Mouse (Mus musculus): ENCODE data around the gene Elmod1. TPM values are rescaled to one million over a fixed set of nuclear protein-coding genes. Genes with fewer than 3 reads are reported as not detected.

Gene Elmod1
- polyA plus RNA-seq, 1 experiment from 2014 or later, result 17.4 TPM

DNA sequence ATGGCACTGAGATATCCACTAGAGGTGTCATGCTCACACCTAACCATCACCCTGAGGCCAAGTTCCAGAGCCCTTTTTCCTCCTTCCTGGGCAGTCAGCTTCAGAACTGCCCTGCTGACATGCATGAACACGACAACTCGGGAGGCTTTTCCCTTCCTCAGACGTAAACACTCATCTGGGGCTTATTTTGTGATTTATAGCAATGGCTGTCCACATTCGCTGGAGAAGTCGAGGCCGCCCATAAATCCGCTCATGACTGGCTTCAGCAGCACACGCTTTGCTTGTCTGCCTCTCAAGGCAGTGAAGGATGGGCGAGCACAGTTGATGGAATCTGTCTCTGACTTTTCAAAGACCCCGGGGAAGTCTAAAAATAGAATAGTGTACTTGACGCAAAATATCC is 18.1 kb downstream of the Elmod1 start:
- Histone ChIP-seq H3K27ac (replicated peaks) (no peak overlapping the region), H3K27me3 (no peaks in the 10 kb centered on the region), H3K36me3 (no peaks in the 10 kb centered on the region), H3K4me1 (replicated peaks) (0 out of 2 replicates have a peak, but pooled peaks cover 4% of the 10 kb centered on the region), H3K9me3 (no peaks in the 10 kb centered on the region), H3K4me3 (no peak overlapping the region), H3K9ac (no peak overlapping the region), H3K4me2 (no peak overlapping the region)
- no peak for ATAC-seq (ENCODE audit: low FRiP score, low read depth)
- 78% methylated on average over 11 of the region's 11 CpGs for WGBS

DNA sequence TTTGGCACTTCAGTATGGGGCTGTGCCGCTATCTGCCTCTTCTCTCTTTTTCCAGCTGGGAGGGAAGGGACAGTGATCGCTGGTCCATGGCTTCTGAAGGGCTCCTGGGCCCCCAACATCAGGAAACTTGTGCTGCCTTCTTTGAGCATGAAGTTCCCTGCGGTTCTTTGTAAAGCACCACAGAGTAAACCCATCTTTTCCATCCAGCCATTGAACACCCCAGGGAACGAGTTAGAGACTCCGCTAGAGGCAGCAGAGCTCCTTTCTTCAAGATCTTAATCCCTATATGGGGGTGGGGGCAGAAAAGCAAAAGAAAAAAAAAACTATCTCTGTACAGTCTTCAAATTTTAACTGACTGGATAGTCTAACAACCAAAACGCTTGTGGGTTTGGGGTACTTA is 20.2 kb downstream of the Elmod1 start:
- Histone ChIP-seq H3K27ac (replicated peaks) (no peak overlapping the region), H3K9me3 (no peaks in the 10 kb centered on the region), H3K4me3 (no peak overlapping the region), H3K4me2 (no peak overlapping the region), H3K27me3 (no peaks in the 10 kb centered on the region), H3K4me1 (replicated peaks) (0 out of 2 replicates have a peak, but pooled peaks cover 4% of the 10 kb centered on the region), H3K9ac (no peak overlapping the region), H3K36me3 (no peaks in the 10 kb centered on the region)
- no peak for ATAC-seq (ENCODE audit: low FRiP score, low read depth)
- WGBS, result 22% methylated on average over 6 of the region's 6 CpGs

DNA sequence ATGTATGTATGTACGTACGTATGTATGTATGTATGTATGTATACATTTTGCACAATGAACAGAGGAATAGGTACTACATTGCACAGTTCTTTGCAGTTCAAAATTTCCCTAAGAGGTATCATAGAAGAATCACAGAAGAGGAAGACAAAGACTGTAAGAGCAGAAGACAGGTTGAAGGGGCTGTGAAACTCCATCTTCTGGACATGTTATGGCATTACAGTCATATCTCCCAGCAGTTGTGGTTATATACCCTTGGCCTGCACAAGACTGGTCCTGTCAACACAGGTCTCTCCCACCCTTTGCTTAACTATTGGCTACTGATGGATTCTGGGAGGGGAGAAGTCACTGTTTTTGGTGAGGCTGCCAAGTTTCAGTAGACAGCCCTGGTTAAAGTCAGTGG is 27.6 kb downstream of the Elmod1 start:
- Histone ChIP-seq H3K4me1 (replicated peaks) (no peaks in the 10 kb centered on the region), H3K27ac (replicated peaks) (no peak overlapping the region), H3K4me3 (no peak overlapping the region), H3K36me3 (no peaks in the 10 kb centered on the region), H3K9me3 (no peaks in the 10 kb centered on the region), H3K9ac (no peak overlapping the region), H3K4me2 (no peak overlapping the region), H3K27me3 (no peaks in the 10 kb centered on the region)
- ATAC-seq (ENCODE audit: low FRiP score, low read depth), result no peak
- WGBS, result 97% methylated on average over 2 of the region's 2 CpGs

DNA sequence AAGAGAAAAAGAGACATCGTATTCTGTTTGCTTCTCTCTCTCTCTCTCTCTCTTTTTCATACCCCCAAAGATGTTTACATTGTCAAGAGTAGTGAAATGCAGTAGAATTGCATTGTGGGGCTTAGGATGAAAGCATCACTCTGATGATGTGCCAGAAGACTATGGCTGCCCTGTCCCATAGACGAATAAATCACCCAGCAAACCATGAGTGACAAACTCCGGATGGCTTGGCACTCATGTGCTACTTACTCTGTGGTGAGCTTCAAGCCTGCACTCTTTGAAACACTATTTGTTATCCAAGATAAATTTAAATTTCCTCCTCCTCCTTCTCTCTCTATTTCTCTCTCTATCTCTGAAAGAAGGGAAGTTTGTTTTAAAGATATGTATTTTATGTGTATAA is 36.5 kb downstream of the Elmod1 start:
- WGBS, result 83% methylated on average over 3 of the region's 3 CpGs
- Histone ChIP-seq H3K4me3 (no peak overlapping the region), H3K4me1 (replicated peaks) (no peaks in the 10 kb centered on the region), H3K4me2 (no peak overlapping the region), H3K9me3 (no peaks in the 10 kb centered on the region), H3K9ac (no peak overlapping the region), H3K27ac (replicated peaks) (no peak overlapping the region), H3K27me3 (no peaks in the 10 kb centered on the region), H3K36me3 (no peaks in the 10 kb centered on the region)
- ATAC-seq (ENCODE audit: low FRiP score, low read depth), result no peak

DNA sequence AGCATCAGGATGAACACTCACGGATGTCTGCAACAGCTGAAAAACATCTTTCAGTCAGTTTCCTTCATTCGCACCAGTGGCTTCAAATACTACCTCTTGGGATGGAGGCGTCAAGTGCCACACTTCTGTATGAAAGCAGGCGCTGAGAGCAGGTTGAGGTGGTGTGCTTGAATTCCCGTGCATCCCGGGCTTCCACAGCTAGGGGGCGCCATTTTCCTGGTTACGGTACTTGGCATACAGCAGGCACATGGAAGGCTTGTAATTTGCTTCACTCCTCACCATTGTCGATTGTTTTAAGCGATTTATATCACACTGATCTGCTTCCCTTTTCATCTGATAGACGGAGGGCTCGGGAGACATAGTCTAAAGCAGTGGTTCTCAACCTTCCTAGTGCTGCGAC is 40.9 kb downstream of the Elmod1 start:
- no peaks in the 10 kb centered on the region for H3K27me3 ChIP-seq
- H3K9ac ChIP-seq, result no peak overlapping the region
- no peak overlapping the region for H3K27ac ChIP-seq (replicated peaks)
- H3K4me2 ChIP-seq, result no peak overlapping the region
- WGBS, result 72% methylated on average over 13 of the region's 13 CpGs
- 0 out of 2 replicates have a peak, but pooled peaks cover 4% of the 10 kb centered on the region for H3K36me3 ChIP-seq
- no peaks in the 10 kb centered on the region for H3K9me3 ChIP-seq
- no peak for ATAC-seq (ENCODE audit: low FRiP score, low read depth)
- no peaks in the 10 kb centered on the region for H3K4me1 ChIP-seq (replicated peaks)
- H3K4me3 ChIP-seq, result no peak overlapping the region

DNA sequence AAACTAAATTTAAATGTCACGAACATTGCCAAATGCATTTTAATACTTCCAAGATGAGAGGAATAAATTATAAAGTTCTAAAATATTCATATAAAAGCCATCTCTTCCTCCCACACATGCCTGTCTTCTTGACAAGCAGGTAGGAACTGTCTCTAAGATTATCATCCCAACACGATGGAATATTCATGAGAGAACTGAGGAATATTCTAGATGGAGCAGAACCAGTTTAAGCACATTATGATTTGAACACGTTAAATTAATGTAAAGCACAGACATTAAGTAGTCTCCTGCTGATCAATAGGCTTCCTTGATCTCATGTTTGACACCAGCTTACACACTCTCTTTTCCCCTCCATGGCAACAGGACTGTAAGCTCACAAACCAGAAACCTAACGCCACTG is 41.7 kb downstream of the Elmod1 start:
- H3K27me3 ChIP-seq, result no peaks in the 10 kb centered on the region
- no peaks in the 10 kb centered on the region for H3K9me3 ChIP-seq
- H3K9ac ChIP-seq, result no peak overlapping the region
- no peaks in the 10 kb centered on the region for H3K4me1 ChIP-seq (replicated peaks)
- no peak overlapping the region for H3K4me2 ChIP-seq
- no peak overlapping the region for H3K27ac ChIP-seq (replicated peaks)
- WGBS, result 76% methylated on average over 4 of the region's 4 CpGs
- 0 out of 2 replicates have a peak, but pooled peaks cover 4% of the 10 kb centered on the region for H3K36me3 ChIP-seq
- ATAC-seq (ENCODE audit: low FRiP score, low read depth), result no peak
- no peak overlapping the region for H3K4me3 ChIP-seq

DNA sequence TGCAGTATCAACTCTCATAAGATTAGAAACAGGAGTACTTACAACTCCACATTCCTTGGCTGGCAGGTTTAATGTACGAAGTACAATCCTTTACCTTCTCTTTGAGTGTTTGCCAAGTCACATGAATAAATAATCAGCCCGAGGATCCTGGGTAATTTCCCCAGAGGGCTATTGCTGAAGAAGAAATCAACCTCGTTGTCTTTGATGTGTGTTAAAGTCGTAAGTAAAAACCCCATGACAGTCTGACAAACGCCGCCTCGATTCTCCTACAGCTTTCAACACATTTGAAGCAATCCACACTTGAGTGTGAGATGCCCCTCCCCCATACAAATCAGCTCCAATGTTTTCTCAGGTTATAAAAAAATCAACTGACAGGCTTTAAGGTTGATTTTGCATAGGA is 44.2 kb downstream of the Elmod1 start:
- 0 out of 2 replicates have a peak, but pooled peaks cover 4% of the 10 kb centered on the region for H3K36me3 ChIP-seq
- no peak for ATAC-seq (ENCODE audit: low FRiP score, low read depth)
- peak overlapping the region; percentile 38; the same call in 1 of the 2 replicates for H3K27ac ChIP-seq (replicated peaks)
- H3K27me3 ChIP-seq, result no peaks in the 10 kb centered on the region
- H3K9me3 ChIP-seq, result no peaks in the 10 kb centered on the region
- no peak overlapping the region for H3K9ac ChIP-seq
- no peaks in the 10 kb centered on the region for H3K4me1 ChIP-seq (replicated peaks)
- no peak overlapping the region for H3K4me2 ChIP-seq
- H3K4me3 ChIP-seq, result no peak overlapping the region
- 40% methylated on average over 7 of the region's 7 CpGs for WGBS

DNA sequence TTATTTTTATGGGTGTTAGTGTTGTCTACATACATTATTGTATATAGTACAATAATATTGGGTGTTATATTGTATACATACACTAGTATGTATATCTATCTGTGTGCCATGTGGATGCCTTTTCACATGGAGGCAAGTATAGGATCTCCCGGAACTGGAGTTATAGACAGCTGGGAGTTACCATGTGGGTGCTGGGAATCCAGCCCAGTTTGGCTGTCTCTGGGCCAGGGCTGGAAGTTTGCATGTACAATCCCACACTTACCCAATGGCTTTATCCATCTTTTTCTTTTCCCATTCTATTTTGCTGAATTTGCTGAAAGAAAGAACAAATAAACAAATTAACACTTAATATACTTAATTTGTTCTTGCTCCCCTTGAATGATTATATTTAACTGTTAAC is 54.0 kb downstream of the Elmod1 start:
- ATAC-seq (ENCODE audit: low FRiP score, low read depth), result no peak
- H3K36me3 ChIP-seq, result peaks cover 18% of the 10 kb centered on the region
- no peaks in the 10 kb centered on the region for H3K27me3 ChIP-seq
- H3K4me3 ChIP-seq, result no peak overlapping the region
- no peak overlapping the region for H3K27ac ChIP-seq (replicated peaks)
- no peaks in the 10 kb centered on the region for H3K9me3 ChIP-seq
- 100% methylated on average over 1 of the region's 1 CpGs for WGBS
- peaks cover 10% of the 10 kb centered on the region for H3K4me1 ChIP-seq (replicated peaks)
- H3K9ac ChIP-seq, result no peak overlapping the region
- H3K4me2 ChIP-seq, result no peak overlapping the region

DNA sequence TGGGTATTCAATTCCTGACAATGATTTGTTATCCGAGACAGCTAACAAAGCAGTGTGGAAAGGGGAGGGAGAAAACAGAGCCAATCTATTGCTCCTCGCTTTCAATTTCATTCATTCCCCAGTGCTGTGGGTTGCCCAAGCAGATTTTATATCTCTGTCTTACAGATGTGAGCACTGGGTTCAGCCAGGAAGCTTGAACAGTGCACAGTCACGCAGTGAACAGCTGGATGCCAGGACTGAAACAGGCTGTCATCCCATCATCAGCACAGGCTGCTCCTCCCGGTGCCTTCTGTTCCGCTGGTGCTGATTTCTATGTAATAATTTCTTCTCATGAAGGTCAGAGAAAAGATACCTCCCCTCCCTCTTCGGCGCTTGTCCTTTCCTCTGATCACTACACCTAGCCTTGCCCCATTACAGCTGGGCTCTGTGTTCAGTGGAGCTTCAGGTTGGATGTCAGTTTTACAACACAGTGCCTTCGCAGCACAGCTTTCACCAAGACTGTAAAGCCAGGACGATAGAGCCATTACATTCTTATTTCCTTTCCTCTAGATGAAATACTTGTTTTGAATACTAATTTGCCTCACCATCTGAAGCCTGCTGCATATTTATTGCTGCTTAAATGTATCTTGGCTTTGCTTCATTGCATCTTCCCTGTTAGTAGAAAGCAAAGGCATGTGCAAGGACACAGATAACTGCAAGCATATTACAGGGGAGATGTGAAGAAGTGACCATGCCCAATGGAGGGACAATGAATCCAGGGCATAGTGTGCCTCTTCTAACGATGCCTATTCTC is 59.0 kb downstream of the Elmod1 start:
- ATAC-seq (ENCODE audit: low FRiP score, low read depth), result peak; percentile 90
- H3K4me2 ChIP-seq, result peak overlapping the region; percentile 29; the same call in 1 of the 2 replicates
- no peaks in the 10 kb centered on the region for H3K9me3 ChIP-seq
- 34% methylated on average over 10 of the region's 10 CpGs for WGBS
- peaks cover 17% of the 10 kb centered on the region for H3K36me3 ChIP-seq
- peak overlapping the region; percentile 86 for H3K27ac ChIP-seq (replicated peaks)
- H3K4me3 ChIP-seq, result no peak overlapping the region
- no peaks in the 10 kb centered on the region for H3K27me3 ChIP-seq
- peaks cover 23% of the 10 kb centered on the region for H3K4me1 ChIP-seq (replicated peaks)
- H3K9ac ChIP-seq, result no peak overlapping the region

DNA sequence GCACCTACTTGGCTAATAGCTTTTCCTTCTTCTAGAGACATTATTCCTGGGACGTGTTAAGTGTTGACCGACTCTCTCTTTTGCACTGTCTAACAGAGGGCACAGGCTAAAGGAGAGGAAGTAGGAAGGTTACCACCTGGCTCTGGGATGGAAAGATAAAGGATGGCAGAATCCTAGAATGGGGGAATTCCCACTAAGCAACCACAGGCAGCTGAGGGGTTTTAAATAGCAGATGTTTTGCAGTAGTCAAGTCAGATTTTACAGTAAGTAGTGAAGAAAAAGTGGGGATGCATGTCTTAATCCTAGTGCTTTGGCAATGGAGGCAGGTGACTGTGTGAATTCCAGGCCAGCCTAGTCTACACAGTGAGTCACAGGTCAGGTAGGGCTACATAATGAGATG is 64.3 kb downstream of the Elmod1 start:
- no peak for ATAC-seq (ENCODE audit: low FRiP score, low read depth)
- Histone ChIP-seq H3K4me2 (no peak overlapping the region), H3K9me3 (no peaks in the 10 kb centered on the region), H3K9ac (no peak overlapping the region), H3K4me3 (no peak overlapping the region), H3K27me3 (no peaks in the 10 kb centered on the region), H3K36me3 (no peaks in the 10 kb centered on the region), H3K27ac (replicated peaks) (peak overlapping the region; percentile 26), H3K4me1 (replicated peaks) (peaks cover 17% of the 10 kb centered on the region)
- WGBS, result 84% methylated on average over 2 of the region's 2 CpGs

DNA sequence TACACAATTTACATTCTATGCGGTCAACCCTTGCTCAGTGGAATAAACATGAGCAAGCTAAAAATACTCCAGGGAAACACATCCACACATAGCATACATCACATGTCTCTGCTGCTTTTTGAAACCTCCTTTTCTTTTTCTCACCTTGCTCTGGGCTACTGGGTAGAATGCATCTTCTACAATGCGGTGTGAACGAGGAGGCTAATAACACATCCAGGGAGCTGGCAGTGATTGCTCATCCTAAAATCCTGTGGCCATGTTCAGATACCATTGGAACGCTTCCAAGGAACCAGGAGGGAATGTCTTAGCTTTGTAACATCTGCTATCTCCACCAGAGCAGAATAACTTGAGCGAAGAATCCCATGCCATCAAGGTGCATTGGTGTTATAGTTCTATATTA is 64.8 kb downstream of the Elmod1 start:
- Histone ChIP-seq H3K27me3 (no peaks in the 10 kb centered on the region), H3K9ac (no peak overlapping the region), H3K4me3 (no peak overlapping the region), H3K36me3 (no peaks in the 10 kb centered on the region), H3K4me1 (replicated peaks) (peaks cover 12% of the 10 kb centered on the region), H3K4me2 (no peak overlapping the region), H3K9me3 (no peaks in the 10 kb centered on the region), H3K27ac (replicated peaks) (peak overlapping the region; percentile 26)
- no peak for ATAC-seq (ENCODE audit: low FRiP score, low read depth)
- 74% methylated on average over 5 of the region's 5 CpGs for WGBS

DNA sequence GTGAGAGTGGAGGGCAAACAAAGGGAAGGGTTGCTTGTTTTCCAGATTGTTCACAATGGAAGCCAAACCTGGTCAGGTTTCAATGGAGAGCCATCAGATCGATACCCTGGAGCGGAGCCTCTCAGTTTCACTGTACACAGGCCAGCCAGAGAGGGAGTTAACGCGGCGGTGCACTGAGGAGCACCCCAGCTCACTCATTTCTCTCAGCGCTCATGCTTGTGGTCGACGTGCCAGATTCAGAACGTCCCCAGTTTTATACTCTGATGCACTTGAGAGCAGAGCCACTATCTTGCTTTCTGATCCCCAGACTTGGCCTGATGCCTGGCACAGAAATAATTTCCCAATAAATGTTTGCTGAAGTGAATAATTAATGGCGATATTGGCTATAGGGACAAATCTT is 68.3 kb downstream of the Elmod1 start:
- 73% methylated on average over 10 of the region's 10 CpGs for WGBS
- Histone ChIP-seq H3K9ac (no peak overlapping the region), H3K27ac (replicated peaks) (no peak overlapping the region), H3K9me3 (no peaks in the 10 kb centered on the region), H3K27me3 (no peaks in the 10 kb centered on the region), H3K36me3 (no peaks in the 10 kb centered on the region), H3K4me1 (replicated peaks) (peaks cover 7% of the 10 kb centered on the region; the same call in 1 of the 2 replicates), H3K4me2 (no peak overlapping the region), H3K4me3 (no peak overlapping the region)
- no peak for ATAC-seq (ENCODE audit: low FRiP score, low read depth)

DNA sequence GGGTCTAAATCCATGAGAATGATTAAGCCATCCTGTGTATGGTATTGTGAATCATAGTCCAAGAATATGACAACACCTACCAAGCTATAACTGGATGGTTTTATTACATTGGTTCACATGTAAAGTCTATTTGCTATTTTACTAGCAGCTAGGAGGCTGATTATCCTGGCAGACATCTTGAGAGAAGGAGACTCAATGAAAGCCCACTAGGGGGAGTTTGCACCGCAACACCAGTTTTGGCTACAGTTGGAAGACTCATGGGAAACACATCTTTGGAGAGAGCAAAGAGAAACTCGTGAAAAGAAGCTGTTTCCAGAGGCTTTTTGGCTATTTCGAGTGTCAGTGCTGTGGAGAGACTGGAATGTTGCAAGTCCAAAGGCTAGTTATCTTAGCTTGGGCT is 69.7 kb downstream of the Elmod1 start:
- H3K9ac ChIP-seq, result no peak overlapping the region
- H3K4me1 ChIP-seq (replicated peaks), result peaks cover 2% of the 10 kb centered on the region; the same call in 1 of the 2 replicates
- no peak for ATAC-seq (ENCODE audit: low FRiP score, low read depth)
- 57% methylated on average over 3 of the region's 3 CpGs for WGBS
- H3K27ac ChIP-seq (replicated peaks), result no peak overlapping the region
- no peaks in the 10 kb centered on the region for H3K9me3 ChIP-seq
- H3K4me2 ChIP-seq, result no peak overlapping the region
- H3K36me3 ChIP-seq, result no peaks in the 10 kb centered on the region
- no peak overlapping the region for H3K4me3 ChIP-seq
- H3K27me3 ChIP-seq, result no peaks in the 10 kb centered on the region
